Mouse (Mus musculus): ENCODE results near the gene Kcng3.

The Kcng3 gene

DNA sequence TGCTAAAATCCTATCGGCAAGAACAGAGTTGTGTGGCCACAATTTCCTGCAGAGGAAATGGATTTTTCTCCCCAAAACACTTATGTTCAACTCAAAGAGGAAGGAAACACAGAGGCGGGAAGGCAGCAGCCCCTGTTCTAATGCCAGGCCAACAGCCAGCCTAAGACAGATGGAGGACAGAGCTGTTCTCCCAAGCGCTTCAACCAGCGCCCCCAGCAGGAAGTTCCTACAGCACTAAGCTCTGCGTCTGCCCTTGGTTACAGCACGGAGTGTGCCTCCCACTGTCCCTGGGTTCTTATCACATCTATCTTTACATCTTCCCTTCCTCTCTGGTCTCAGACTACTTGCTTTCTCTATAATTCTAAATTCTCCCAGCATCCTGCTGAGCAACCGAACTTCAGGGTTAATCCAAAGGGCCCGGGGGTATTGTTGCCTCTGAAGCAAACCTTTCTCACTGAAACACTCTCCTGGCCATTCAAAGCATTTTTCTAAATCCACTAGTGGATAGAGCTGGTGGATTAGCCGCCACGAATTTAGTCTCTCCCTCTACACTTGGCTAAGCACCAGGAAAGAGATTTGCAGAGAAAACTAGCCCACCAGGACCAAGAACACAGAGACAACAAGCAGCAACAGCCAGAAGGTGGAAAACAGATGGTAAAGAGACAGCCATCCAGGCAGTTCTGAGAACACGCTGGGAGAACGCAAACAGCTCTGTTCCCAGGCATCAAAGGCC lies 83.0 kb downstream of the Kcng3 start:
- DNase-seq = peak; percentile 57

DNA sequence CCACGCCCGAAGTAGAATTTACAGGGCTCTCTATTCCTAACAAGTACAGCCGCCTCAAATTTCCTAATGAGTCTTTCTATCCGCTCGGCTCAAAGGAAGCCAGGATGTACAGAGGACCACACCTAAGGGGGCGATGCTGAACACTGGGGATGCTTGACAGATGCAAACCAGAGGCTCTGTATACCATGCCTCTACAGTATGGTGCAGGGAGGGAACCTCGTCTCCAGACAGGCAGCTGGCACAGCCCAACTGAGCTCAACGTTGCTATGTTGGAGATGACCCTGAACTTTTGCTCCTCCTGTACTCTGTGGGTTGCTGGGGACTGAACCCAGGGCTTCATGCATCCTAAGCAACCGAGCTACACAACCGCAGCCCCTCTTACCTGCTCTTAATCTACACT lies 84.5 kb downstream of the Kcng3 start:
- DNase-seq = no peak

DNA sequence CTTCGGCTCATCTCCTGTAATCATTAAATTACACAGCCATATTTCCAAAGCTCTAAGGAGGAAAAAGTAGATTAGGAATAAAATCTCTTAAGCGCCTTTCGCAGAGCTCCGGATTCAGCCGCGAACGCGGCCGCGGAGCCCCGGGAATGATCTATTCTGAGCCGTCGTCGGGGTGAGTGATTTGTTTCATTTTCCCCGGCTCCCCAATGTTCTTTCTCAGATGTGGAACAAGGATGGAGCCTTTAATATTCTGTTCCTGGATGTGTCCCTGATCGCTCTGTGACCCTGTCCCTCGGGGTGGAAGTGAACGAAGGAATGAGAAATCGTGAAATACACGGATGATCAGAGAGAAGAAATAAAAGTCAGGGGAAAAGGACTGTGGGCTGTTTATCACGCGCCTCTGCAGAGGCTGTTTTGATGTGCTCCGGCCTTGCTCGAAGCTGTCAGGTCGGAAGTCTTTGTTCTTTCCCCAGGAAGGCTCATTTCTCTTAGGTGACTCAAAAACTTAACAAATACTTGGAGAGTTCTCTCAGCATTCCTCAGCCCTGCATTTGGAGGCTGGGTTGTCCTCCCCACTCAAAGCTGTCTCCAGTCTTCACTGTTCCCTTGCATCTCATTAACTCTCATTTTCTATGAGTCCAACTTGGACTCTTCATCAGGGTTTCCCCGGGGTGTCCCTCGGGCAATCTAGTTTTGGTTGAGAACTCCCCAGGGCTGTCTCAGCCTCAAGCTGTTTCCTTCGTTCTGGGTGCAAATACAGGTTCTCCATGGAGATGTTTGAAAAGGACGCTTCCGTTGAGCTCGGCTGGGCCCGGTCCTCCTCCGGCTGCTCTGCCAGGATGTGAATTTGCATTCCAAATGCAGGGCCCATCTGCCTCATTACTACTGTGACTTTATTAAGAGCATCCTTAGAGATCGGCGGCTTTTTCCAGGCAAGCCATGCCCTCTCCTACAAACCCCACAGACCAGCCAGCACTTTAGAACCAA lies 85.6 kb downstream of the Kcng3 start:
- DNase-seq = peak; percentile 51

- DNase-seq = no peak
These were observed 86.4 kb downstream of the Kcng3 start for GRCm38 (mm10) chr17:83545259-83545658.

DNA sequence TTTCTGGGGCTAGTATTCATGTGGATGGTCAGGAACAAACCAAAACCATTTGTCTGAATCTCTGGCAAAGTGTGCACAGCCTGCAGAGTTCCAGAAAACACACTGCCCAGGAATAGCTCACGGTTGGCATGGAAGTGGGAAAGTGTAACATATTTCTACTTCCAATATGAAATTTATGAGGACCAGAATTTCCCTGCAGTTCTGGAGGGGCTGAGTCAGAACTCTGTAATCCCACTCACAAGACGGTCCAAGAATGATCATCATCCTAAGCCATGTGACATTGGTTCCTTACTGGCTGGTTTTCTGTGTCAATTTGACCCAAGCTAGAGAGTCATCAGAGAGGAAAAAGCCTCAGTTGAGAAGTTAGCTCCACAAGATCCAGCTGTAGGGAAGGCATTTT lies 89.3 kb downstream of the Kcng3 start:
- DNase-seq = no peak

DNA sequence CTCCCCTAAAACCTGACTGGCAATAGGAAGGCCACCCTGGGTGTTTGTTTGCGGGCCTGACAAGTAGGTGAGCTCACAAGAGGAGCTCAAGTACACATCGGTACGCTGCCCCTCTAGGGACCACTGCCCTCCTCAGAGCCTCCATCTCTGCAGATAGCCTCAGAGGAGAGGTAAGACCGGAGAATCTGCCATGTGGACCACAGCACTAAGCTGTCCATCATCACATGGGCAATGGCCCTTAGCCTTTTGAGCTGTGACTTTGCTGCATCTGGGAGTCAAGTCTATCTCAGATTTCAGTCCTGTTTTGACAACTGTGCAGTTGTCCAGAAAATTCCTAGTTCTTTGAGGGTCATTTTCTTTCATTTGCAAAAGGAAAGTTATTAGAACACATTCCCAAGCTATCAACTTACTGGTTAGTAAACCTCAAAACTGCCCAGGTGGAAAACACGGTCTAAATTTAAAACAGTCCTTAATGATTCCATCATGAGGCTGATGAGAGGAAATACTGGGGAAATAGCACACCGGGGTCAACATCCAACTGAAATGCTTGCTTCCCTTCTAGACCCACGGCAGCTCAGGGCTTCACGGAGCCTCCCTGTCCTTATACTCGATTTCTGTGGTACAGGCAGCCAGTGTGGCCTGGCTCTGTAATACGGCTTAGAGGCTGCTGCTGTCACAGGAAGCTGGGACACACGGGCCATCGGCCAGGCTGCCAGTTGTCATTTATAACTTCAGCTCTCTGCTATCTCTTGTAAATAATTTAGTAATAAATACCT lies 92.2 kb downstream of the Kcng3 start:
- no peak for DNase-seq

DNA sequence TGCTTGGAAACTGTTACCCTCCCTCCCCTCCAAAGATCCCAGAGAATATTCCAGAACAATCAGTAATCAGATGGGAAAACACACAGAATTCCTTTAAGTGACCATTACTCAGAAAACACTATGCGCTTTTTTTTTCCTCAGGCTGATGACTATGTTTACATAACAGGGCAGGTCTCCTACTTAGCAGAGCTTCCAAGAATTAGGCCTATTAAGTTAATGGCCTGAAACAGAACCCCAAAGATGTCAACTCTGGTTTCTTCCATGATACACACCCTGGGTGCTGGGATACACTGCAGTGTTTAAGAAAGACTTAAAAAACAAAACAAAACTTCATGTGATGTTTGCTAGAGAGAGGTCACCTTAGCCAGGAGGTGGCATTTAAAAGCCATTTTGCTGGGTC lies 93.0 kb downstream of the Kcng3 start:
- no peak for DNase-seq

- DNase-seq = no peak
These were observed 93.6 kb downstream of the Kcng3 start for GRCm38 (mm10) chr17:83538141-83538540.

Measured in embryo, embryonic 11 days (tissue).